Mouse (Mus musculus): ENCODE results near the gene Krtap5-2.
"Not testable (repeated sequence)": the region's sequence is repeated elsewhere in the genome, so short reads cannot be mapped to it uniquely, and the experiment has no call there.

Krtap5-2 gene

DNA sequence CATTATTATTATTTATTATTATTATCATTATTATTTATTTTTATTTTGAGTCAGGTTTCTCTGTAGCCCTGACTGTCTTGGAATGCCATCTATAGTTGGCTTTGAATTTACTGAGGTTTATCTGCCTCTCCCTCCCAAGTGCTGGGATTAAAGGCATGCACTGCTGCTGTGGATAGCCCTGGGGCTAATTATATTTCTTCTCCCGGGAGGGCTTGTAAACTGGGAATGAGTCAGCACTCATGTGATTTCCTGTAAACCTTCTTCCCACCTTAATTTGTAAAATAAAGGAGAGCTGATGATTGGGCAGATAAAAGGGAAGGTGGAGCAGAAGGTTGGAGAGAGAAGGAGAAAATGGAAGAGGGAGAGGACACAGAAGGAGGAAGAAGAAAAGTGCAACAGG, 35.1 kb downstream of the Krtap5-2 start:
- no peak for DNase-seq (ENCODE audit: low spot score in 2 of 2)

DNA sequence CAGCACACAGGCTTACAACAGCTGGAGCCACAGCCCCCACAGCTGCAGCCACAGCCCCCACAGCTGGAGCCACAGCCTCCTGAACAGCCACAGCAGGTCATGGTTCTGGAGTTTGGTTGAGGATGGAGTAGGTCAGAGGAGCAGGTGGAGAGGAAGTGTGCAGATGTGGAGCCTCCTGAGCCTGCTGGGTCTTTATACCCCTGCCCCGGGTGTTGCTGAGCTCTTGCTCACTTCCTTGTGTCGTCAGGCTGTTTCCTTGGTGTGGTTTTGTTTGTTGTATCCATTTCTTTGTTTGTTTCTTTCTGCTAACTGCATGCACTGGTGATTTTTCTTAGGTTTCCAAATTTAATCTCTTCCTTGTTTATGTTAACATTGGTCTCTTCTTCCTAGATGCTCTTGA, 39.9 kb downstream of the Krtap5-2 start, which contains the start of gene Gm39115:
TSS of gene Gm39115 (minus strand) at position 101 of the 400 bp plus-strand sequence.
- DNase-seq (ENCODE audit: low spot score in 2 of 2), result not testable (repeated sequence)

DNA sequence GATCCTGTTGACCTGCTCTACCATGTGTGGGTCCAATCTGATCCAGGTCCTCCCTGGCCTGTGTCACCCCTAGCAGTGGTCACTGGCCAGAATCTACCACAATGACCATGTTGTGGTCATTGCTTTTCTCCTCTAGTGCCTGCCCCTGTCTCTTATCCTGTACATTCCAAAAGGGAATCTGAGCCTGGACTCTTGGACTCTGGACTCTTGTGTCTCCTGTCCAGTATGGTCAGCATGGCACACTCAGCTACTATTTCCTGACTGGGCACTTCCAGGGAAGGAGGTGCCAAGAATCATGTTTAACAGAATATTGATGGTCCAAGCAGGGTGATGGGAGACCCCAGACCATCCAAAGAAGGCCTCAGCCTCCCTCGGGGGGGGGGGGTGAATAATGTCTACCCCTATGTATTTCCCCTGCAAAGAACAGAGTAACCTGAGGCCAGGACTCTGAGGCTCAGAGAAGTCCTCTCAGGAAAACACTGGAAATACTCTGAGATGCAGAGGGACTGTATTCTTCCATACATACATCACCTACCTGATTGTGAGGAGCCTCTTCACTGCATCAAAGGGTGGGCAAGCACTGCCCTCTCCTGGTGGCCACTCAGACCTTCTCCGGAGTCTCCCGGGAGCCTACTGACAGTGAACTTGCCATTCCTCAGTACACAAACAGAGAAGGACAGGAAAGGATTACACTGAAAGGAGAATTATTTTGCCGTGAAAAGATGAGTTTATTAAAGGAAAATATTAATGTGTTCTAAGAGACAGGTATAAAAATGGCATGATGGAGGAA, 41.4 kb downstream of the Krtap5-2 start:
- DNase-seq (ENCODE audit: low spot score in 2 of 2), result no peak

DNA sequence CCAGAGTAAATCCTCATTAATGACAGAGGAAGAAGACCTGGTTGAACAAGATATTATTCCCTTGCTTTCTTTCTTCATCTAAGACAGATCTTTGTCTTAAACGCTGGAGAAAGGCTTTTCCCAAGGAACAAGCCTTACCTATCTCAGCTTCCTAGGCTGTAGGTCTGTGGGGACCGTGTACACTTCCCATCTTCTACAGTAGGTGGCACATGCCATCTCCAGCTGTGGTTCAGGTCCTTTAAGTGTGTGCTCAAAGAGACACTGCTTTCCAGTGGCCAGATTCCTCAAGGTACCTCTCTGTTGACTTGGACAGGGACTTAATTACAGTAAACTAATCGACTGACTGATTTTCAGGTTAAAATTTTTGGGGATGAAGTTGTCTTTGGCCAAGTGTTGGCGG, 47.0 kb downstream of the Krtap5-2 start:
- DNase-seq (ENCODE audit: low spot score in 2 of 2), result no peak

Measured in frontal cortex, postnatal 14 days (tissue).